Mouse (Mus musculus): ENCODE results near the gene Nudt8.

The Nudt8 gene

GRCm38 (mm10) chr19:3988066-3988465 lies 12.3 kb upstream of the Nudt8 start:
- in situ Hi-C loops (cut with MseI, MboI): no loop called here

GRCm38 (mm10) chr19:3988750-3989149 lies 11.6 kb upstream of the Nudt8 start:
- in situ Hi-C loops (cut with MseI, MboI): no loop called here

DNA sequence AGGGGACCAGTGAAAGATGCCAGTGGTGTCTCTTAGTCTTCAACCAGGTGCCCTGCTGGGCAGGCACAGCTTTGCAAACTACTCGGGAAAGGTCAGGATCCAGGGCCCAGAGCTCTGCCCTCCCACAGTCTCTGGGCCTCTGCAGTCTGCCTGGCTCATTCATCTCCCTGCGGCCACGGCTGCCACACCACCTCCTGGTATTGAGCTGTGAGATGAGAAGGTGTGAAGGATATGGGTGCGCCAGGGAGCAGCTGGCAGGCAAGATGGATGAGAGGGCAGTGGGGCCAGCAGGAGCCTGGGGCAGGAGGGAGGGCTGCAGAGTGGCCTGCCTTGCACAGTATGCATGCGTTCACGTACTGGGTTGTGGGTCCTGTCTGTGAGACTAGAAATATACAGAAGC lies 9.6 kb upstream of the Nudt8 start:
- in situ Hi-C loops (cut with MseI, MboI): loop anchor here in 1 of 2 experiments (5.0 kb wide), 1 partner anchor 44 kb away; no protein-coding TSS in a partner anchor

- in situ Hi-C loops (cut with MseI, MboI): loop anchor here in 1 of 2 experiments (5.0 kb wide), 1 partner anchor 44 kb away; no protein-coding TSS in a partner anchor
These were observed 8.8 kb upstream of the Nudt8 start for GRCm38 (mm10) chr19:3991562-3991961.

DNA sequence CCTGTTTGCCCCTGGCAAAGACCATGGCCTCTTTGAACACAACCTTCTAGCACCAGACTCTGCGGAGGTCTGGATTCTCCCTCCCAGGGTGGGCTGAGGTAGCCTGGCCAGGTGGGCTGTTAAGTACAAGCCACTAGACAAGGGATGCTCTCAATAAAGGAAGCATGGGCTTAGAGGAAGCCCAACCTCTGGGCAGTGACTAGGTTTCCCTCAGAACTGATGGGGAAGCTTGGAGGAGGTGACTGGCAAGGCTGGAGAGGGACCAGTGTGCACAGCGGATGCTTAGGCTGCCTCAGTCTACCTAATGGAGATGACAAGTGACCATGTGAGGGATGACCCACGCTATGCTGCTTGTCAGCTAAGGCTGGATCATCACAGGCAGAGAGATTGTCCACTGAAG lies 8.4 kb upstream of the Nudt8 start:
- in situ Hi-C loops (cut with MseI, MboI): loop anchor here in 1 of 2 experiments (5.0 kb wide), 1 partner anchor 45 kb away; no protein-coding TSS in a partner anchor

DNA sequence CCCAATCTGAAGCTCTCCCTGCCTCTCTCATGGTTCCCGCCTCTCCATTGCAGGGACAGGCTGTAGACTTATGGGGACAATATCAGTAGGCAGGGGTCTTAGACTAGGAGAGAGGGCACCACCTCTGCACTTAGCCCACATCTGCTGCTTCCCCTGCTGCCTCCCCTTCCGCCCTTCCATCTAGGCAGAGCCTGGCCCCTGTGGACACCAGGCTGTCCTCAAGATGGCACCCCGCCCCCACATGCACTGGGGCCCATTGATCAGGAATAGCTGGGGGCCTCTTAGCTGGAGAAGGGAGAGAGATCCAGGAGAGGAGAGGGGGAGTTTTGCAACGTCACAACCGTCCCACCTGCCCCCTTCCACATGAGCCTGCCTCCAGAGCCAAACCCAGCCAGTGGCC lies 8.0 kb upstream of the Nudt8 start, which contains the start of gene Tbx10:
TSS of gene Tbx10 (plus strand) at position 337 of the 400 bp plus-strand sequence.
- in situ Hi-C loops (cut with MseI, MboI): loop anchor here in 1 of 2 experiments (5.0 kb wide), 1 partner anchor 45 kb away; no protein-coding TSS in a partner anchor

DNA sequence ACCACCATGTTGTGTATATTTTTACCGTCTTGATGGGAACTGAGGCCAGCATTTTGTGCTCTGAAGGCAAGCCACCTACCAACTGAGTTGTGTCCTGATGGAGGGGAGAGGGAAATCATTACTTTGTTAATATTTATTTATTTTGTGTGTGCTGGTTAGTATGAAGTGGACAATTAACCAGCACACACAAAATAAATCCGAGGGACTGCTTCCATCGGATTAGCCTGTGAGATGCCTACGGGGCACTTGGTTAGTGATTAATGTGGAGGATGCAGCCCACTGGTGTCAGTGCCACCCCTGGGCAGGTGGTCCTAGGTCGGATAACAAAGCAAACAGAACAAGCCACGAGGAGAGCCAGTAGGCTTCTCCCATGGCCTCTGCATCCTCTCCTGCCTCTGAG lies 5.4 kb upstream of the Nudt8 start:
- in situ Hi-C loops (cut with MseI, MboI): loop anchor here in 1 of 2 experiments (5.0 kb wide), 1 partner anchor 48 kb away; no protein-coding TSS in a partner anchor

DNA sequence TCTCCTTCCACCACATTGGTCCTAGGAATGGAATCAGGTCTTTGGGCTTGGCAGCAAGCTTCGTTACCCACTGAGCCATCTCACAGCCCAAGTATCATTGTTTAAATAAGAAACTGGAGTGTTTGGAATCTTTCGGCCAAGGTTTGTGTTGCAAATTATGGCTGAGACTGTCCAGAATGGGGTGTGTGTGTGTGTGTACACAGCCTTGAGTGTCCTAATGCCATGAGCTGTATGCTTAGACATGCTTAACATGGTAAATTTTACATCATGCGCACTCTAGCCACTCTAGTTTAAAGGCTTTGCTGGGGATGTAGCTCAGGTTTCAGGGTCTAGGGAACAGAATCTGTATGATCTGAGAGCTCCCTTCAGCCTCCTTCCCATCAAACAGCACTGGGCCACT lies 4.9 kb upstream of the Nudt8 start:
- in situ Hi-C loops (cut with MseI, MboI): no loop called here

DNA sequence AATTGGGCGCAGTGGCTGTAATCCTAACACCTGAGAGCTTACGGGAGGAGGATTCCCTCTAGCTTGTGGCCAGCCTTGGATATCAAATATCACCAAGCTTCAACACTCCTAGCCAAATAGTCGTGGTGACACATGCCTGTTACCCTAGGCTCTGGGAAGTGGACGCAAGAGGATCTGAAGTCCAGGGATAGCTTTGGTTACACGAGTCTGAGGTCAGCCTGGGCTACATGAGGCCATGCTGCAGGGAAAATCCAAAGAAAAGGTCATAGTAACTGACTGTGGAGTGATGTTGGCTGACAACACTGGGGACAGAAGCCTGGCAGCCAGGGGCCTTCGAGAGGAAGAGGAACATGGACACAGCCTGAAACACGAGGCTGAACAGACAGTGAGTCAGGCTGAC lies 4.3 kb upstream of the Nudt8 start:
- in situ Hi-C loops (cut with MseI, MboI): no loop called here

DNA sequence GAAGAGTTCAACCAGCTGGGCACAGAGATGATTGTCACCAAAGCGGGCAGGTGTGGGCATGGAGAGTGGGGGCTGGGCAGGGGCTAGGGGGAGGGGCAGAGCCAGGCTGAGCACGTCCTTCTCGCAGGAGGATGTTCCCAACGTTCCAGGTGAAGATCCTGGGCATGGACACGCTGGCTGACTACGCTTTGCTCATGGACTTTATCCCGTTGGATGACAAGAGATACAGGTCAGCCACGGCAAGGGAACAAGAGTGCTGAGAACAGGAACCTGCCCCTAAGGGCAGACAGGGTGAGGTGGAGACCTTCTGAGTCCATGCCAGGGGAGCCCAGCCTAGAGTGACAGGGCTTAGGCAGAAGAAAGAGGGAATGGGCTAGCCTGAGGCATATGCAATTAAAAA lies 3.6 kb upstream of the Nudt8 start:
- in situ Hi-C loops (cut with MseI, MboI): no loop called here

DNA sequence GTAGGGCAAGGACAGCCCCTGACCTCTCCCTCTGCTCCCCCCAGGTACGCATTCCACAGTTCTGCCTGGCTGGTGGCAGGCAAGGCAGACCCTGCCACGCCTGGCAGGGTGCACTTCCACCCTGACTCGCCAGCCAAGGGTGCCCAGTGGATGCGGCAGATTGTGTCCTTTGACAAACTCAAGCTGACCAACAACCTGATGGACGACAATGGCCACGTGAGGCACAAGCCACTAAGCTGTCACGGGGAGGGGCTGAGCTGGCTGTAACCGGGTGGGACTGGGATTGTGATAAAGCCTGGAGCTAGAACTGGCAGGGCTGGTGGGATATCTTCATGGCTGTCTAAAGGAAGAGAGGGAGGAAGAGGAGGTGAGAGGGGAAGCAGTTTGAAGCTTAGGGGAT lies 3.1 kb upstream of the Nudt8 start:
- in situ Hi-C loops (cut with MseI, MboI): no loop called here

DNA sequence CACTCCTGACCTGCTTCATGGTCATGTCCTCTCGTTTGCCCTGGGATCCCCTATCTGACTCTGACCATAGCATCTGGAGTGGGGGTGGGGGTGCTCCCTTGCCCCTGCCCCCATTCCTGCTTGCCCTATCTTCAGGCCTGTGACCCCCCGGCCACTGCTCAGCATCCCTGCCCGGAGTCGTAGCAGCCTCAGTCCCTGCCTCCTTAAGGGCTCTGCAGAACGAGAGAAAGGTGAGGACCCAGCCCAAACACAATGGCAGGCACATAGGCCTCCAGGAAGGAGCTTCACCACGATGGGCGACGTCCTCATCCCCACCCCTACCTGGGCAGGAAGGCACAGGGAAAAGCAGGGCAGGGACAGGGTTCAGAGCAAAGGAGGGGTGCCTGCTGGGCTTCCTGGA lies 2.0 kb upstream of the Nudt8 start:
- in situ Hi-C loops (cut with MseI, MboI): no loop called here

DNA sequence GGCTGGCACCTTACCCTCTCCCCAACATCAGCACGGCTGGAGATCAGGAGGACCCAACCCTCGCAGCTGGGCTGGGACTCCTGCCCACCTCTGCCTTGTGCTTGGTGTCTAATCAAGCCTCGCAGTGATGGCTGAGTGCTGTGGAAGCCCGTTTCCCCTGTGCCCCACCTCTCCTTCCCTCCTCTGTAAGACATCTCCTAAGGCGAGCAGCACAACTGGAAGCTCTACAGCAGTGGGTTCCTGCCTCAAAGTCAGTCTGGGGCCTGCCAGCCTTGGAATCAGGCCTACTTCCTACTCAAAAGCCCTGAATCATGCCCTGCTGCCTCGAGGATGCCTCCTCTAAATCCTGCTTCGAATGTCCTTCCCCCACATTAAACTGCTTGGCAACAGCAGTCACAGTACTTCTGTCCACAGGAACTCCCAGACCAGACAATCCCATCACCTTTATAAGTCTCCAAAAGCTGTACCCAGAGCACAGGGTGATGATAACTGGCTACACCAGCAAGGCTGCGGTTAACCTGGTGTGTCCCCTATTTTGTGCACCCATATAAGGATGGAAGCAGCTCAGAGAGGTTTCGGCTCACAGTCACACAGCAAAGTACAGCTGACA lies 1.2 kb upstream of the Nudt8 start:
- in situ Hi-C loops (cut with MseI, MboI): no loop called here

DNA sequence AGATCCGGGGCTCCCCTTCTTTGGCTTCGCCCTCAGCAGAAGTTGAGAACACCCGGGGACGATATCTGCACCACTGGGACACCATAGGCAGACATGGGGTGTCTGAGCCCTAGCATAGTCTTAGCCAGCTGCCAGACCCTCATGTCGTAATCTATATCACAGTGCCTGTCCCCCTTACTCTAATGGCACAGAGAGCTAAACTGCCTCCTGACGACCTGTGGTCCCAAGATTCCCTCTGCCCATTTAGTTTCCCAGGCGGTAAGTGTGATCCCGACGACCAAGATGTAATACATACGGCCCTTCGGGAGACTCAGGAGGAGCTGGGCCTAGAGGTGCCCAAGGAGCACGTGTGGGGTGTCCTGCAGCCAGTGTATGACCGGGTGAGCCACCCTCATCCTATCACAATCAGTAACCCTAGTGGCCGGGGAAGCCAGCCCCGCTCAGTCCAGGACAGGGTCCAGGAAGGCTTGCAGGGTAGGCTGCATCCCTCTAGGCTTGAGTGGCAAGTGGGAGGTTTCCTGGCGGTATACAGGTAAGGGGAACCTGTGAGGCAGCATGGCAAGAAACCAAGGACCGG lies 657 bp downstream of the Nudt8 start:
- in situ Hi-C loops (cut with MseI, MboI): no loop called here

DNA sequence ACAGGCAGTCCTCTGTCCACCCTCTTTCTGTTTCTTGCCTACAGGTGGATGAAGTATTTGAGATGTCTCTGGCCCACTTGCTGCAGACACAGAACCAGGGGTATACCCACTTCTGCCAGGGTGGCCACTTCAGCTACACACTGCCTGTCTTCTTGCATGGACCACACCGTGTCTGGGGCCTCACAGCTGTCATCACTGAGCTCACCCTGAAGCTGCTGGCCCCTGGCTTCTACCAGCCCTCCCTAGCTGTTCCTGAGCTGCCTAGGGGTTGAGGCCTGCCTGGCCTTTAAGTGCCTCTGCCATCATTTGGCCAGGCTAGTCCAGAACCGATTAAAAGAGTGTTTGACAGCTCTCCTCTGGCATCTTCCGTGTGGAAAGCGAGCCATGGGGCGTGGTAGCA lies 1.4 kb downstream of the Nudt8 start:
- in situ Hi-C loops (cut with MseI, MboI): no loop called here

GRCm38 (mm10) chr19:4003112-4003511 lies 2.7 kb downstream of the Nudt8 start, which contains the start of gene Doc2g:
Gene Doc2g (plus strand): TSS chr19:4003313.
- in situ Hi-C loops (cut with MseI, MboI): no loop called here

- in situ Hi-C loops (cut with MseI, MboI): no loop called here
These were observed 3.3 kb downstream of the Nudt8 start for GRCm38 (mm10) chr19:4003641-4004040.

DNA sequence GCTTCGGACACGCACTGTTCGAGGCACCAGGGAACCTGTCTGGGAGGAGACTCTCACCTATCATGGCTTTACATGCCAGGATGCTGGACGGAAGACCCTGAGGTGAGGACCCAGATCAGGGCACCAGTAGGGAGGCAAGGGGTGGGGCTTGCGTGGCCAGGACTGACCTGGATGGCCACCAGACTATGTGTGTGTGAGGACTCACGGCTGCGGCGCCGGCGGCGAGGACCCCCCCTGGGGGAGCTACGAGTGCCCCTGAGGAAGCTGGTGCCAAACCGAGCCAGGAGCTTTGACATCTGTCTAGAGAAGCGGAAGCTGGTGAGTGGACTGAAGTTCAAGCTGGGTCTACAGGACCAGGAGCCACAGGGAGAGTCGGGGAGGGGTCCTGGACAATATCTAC lies 4.0 kb downstream of the Nudt8 start:
- in situ Hi-C loops (cut with MseI, MboI): no loop called here

DNA sequence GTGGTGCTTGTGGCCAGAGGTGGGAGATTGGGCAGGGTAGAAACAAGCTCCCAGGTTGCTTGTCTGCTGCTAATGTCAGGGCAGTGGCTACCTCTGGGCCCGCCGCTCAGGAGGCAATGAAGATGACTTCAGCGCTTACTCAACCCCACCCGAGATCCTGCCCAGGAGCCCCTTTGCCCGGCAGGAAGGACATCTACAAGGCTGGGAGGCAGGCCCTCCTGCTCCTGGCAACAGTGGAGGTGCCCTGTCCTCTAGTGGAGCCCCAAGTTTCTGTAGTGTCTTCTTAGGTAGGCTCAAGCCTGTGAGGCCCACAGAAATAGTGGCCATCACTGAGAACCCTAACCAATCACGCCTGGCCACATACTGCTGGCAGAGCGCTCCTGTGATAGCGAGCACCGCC lies 4.7 kb downstream of the Nudt8 start:
- in situ Hi-C loops (cut with MseI, MboI): no loop called here

DNA sequence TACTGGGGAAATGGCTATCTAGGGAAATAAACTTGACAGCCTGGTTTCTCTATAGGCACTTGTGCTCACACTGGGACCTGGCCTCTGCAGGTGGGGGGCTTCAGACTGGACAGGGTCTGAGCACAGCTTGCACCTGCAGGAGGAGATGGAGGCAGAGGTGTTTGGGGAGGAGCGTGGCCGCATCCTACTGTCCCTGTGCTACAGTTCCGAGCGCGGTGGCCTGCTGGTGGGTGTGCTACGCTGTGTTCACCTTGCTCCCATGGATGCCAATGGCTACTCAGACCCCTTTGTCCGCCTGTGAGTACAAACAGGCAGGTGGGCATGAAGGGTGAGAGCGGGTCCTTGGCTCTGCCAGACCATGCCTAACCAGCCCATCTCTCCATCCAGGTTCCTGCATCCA lies 5.6 kb downstream of the Nudt8 start:
- in situ Hi-C loops (cut with MseI, MboI): no loop called here

DNA sequence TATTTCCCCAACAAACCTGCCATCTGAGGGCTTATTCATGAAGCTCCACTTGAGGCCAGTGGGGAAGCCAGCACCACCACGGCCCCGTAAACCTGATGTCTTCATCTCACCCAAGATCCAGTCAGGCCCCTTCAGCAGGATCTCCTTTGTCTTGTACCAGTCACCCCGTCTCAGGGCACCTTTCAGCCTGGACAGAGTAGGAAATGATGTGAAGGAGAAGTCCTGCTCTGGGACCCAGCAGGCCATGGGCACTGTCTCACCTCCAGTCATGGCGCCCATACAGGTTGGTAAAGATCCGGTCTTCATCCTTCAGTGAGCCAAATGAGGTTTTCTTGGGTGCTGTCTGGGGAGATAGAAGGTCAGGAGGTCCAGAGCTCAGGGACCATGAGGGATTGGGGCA lies 10.7 kb downstream of the Nudt8 start:
- in situ Hi-C loops (cut with MseI, MboI): no loop called here

- in situ Hi-C loops (cut with MseI, MboI): no loop called here
These were observed 12.1 kb downstream of the Nudt8 start, which contains the start of gene Ndufv1 for GRCm38 (mm10) chr19:4012432-4013022. Gene Ndufv1 (minus strand): TSS chr19:4012806.

- in situ Hi-C loops (cut with MseI, MboI): no loop called here
These were observed 12.7 kb downstream of the Nudt8 start for GRCm38 (mm10) chr19:4013066-4013465.

Data from mouse trophoblast stem cell (cell line).